Mouse (Mus musculus) CD8-positive naive resting alpha-beta T cell, adult 2 months (primary cell): ENCODE data around the gene Flvcr2.

Experiments
- DNase-seq, 2 experiments: peaks; one replicate each; pipeline ENCODE4 v3.0.0; 2022; ENCODE audit warnings: low read depth in 2 of 2, low spot score in 2 of 2

The Flvcr2 gene

DNA sequence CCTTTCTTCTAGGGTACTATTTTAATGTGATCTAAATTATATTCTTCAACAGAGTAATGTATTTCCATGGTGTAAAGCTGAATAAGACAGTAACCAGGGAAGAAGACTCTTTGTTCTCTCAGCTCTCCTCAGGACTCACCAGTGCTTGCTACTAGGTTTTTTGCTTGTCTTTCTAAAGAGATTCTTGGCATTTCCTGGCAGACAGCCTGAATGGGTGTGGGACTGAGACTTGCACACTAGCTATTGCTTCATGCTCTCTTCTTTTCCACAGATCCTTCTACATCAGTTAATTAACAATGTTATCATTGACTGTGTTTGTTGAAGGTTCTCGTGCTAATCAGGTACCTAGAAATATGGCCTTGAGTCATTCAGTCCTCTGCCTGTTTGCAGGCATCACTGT, 107.9 kb downstream of the Flvcr2 start:
- DNase-seq = no peak

DNA sequence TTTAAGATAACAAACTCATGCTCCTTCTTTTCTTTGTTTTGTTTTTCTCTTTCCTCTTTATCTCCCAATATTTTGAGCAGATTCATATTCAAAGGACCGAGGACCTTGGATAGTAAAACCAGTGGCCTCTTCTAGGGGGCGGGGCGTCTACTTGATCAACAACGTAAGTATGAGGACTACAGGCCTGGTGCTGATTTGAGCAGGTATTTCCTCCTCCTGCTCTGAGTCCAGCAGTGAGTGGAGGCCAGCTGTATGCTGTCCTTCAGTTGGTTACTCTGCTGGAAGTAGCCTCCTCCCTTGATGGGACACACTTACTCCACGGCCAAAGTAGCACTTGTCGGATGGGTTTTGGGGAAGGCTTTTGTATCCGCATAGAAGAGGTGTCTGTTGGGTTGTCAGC, 111.0 kb downstream of the Flvcr2 start:
- DNase-seq = no peak

DNA sequence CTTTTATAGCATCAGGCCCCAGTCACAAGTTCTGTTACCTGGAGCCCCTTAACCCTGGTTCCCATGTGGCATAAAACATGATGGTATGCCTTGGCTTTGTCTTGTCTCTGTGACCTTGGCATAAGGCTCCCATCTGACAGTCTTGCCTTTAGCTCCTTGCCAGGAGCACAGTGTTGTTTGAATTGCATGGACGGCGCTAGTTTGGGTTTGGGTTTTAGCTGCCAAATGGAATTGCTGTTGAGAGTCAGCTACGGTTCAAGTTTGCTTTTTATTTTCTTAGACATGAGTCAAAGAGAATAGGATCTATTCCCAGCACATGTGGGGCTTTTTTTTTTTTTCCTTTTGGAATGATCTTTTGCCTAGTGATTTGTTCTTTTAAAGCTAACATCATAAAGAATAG, 112.8 kb downstream of the Flvcr2 start:
- no peak for DNase-seq

DNA sequence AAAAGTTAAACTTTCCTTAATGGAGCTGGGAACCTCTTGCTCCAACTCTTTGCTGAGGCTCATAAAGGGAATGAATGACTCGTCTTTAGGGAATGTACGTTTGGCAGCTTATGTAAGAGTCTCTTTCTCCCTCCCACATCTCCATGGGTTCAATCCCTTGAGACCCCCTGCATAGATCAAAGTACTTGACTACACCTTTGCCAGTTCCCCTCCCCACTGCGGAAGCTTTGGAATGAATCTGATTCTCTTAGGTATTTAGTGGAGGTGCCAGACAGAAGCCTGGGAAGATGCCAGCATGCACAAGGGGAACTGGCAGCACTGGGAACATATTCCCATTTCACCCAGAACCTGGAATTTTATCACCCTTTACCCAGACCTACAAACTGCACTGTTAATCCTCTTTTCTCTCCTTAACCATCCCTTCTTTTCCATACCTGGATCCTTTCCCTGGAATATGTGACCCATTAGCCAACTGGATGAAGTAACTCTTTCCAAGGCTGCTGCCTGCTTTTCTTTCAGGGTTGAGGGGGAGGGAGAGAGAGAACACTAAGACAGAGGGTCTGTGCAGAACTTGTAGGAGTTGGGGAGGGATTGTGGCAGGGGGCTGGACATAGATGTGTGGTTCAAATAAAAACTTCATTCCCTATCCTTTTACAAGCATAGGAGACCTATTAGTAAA, 113.3 kb downstream of the Flvcr2 start:
- no peak for DNase-seq

DNA sequence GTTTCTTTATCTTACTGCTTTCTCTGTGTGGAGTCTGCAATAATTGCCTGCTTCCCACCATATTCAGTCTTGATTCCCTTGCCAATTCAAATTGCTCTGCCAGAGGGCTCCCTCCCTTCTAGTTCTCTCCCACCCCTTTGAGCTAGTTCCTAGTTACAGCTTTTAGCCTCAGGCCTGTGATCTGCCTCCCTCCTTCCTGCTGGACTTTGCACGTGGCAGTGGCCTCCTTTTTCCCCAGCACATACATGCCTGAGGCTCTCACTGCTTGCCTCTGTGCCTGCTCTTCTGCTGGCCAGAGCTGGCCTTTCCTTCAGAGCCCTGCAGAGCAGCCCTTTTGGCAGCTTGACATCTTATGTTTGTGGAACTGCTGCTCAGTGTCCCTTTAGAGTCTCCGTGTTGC, 116.2 kb downstream of the Flvcr2 start:
- DNase-seq = no peak
